Mouse (Mus musculus): ENCODE measurements around the gene Olig1.

The Olig1 gene

GRCm38 (mm10) chr16:91303776-91304709 lies 34.5 kb downstream of the Olig1 start:
- DNase-seq (ENCODE audit: inconsistent age in 2 of 2, low spot score in 1 of 2): peak; percentile 20 to 84

DNA sequence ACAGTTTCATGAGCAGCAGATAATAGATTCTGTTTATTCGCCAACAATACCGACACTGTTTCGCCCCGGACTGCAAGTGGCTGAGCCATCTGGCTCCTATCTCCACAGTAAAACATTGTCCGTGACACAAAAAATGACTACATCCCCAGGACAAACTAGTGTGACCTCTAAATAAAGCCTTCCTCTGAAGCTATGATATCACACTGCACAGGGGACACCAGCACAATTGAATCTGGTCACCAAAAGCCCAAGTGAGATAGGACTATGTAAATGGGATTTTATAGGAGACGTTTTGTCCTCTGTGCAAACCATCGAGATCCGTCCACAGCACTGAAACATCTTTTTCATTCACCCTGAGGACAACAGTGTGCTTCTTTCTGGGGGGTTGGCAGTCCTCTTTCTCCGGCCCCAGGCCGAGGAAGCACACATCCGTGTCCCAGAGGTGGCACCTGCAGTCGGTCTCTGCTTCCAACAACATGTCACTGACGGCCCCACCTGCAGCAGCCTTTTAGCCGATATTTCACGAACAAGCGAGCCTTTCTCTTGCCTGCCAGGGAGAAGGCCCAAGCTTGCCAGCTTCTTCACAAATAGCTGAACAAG lies 36.0 kb downstream of the Olig1 start:
- no peak for DNase-seq (ENCODE audit: inconsistent age in 2 of 2, low spot score in 1 of 2)

GRCm38 (mm10) chr16:91309872-91310271 lies 40.3 kb downstream of the Olig1 start:
- no peak for DNase-seq (ENCODE audit: inconsistent age in 2 of 2, low spot score in 1 of 2)

DNA sequence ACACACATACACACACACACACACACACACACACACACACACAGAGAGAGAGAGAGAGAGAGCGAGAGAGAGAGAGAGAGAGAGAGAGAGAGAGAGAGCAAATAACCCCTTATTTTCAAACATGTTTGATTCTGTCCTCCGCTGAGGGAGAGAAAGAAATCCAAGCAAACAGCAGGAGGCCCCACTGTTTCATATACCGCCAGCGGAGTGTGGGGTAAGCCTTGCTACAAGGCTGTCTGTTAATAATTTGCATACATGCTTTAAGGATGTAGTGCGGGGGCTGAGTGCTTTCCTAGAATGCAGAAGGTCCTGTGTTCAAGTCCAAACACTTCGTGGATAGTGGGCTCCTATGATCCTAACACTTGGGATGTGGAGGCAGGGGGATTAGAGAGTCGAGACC lies 43.3 kb downstream of the Olig1 start:
- no peak for DNase-seq (ENCODE audit: inconsistent age in 2 of 2, low spot score in 1 of 2)

- peak; percentile 66 to 92 for DNase-seq (ENCODE audit: inconsistent age in 2 of 2, low spot score in 1 of 2)
Observed at GRCm38 (mm10) chr16:91314114-91314775, 44.7 kb downstream of the Olig1 start.

DNA sequence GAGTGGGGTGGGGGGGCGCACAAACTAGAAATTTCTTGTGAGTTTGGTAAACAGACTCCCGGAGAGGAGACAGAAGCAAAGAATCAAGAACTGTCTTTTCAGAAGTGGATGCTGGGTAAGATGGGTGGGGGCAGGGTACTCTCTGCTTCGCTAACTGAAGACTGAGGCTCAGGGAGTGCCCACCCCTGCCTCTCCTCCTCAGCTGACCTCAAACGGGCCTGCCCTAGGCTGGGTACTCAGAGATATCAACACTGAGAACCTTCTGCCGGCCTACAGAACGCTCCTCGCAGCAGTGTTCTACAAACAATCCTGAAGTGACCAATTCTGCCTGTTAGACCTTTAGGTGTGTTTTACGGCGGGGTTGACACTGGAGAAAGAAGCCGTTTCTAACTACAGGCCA lies 50.6 kb downstream of the Olig1 start:
- no peak for DNase-seq (ENCODE audit: inconsistent age in 2 of 2, low spot score in 1 of 2)

DNA sequence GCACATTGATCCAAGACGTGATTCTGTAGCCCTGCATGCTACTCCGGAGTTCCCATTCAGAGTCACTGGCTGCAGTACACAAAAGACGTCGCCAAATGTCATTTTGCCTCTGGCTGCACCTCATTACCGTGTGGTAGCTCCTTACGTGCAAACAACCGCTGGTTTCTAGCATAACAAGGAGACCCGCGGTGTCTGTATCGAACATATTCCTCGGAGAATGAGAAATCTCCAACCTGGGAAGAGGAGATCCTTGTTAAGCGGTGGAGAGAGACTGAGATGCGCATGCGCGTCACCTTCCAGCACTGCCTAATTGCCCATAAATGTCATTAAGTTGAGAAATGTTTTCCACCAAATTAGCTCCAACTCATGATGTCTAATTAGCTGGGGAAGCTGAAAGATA lies 51.0 kb downstream of the Olig1 start:
- DNase-seq (ENCODE audit: inconsistent age in 2 of 2, low spot score in 1 of 2): no peak
